Mouse (Mus musculus) frontal cortex, postnatal 25 days (tissue): Measurements from ENCODE around the gene Tnfrsf12a.

Source experiments
- DNase-seq, 2 experiments: peaks; one replicate each; pipeline ENCODE4 v3.0.0; 2022; ENCODE audit warnings: low spot score in 2 of 2

Tnfrsf12a gene

DNA sequence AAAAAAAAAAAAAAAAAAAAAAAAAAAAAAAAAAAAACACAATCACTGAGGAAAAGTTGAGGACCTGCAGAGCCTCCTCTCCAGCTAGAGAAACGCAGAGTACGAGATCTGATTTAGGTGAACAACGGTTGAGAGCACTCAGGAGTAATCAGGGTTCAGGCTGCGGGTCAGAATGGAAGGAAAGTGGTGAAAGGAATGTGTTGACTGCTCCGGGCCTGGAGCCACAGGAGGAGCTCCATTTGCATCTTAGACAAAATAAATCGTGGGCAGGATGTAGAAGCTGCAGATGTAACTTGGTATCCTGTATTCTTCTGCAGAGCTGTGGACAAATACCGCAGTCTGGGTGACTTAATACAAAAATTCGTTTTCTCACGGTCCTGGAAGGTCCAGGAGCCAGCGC lies 31.4 kb downstream of the Tnfrsf12a start:
- DNase-seq = no peak

DNA sequence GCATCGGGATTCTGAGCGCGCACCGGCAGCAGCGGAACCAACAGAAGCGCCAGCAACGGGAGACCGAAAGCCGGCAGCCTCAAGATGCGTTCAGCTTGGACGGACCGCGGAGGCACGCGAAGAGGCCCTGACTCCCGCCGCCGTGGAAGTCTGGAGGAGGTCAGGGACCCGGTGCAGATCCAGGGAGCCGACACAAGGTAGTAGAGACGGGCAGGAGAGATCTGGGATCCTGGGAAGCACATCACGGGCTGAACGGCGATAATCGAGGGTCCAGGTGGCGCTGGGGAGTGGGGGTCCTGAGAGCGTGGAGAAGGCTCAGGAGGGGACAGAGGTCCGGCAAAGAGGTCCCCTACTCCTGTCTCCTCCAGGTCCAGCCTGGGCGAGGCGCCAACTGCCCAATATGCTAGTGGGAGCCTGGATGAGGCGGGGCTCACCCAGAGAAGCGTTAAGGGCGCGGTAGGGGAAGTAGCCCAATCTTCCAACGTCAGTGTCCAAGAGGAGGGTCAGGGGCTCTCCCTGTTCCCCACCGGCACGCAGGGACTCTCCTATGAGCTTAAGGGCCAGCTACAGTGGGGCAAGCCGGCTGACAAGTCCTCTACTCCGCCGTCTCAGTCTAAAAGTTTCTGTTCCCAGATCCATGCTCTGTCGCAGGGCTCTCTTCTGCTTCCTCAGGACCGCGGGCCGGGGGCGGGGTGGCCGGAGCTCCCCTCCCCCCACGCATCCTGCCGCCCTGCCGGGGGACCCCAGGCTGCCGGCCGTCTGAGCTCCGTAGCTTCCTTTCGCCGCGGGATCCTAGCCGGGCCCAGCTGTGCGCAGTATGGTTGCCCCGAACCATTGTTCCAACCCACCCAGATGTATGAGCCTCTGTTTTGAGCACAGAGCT lies 32.4 kb downstream of the Tnfrsf12a start, which contains the start of gene Mmp25:
TSS of gene Mmp25 (minus strand) at position 665 of the 883 bp plus-strand sequence.
- DNase-seq = no peak

DNA sequence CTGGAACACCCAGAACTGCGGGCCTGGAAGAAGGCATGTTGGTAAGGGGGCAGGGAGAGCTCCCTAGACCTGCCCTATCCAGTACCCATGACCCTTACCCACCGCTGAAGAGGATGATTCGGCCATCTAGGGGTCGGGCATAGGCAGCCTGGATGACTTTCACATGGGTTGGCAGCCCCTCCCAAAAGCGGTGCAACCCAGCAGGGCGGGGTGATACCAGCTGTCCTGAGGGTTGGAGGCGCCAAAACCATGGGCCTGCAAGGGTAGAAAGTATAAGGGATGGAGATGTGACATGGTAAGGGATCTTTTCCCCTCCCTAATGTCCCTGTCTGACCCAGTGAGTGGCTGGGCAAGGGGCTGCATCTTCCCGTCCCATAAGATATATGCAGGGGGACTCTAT lies 46.0 kb downstream of the Tnfrsf12a start:
- no peak for DNase-seq

- peak; percentile 66 to 81 for DNase-seq
Observed at GRCm38 (mm10) chr17:23630195-23631020, 46.9 kb downstream of the Tnfrsf12a start.

GRCm38 (mm10) chr17:23627813-23628212 lies 49.5 kb downstream of the Tnfrsf12a start:
- no peak for DNase-seq
